Mouse (Mus musculus) thymus, adult 18-20 months (tissue): ENCODE measurements around the gene Tubb2a.
A peak's percentile ranks its signal among the peaks of the same experiment; 100 is the strongest.

Source experiments
- DNase-seq, 2 experiments: peaks; one replicate each; pipeline ENCODE4 v3.0.0; 2022; ENCODE audit warnings: mixed read lengths in 2 of 2

Tubb2a gene

GRCm38 (mm10) chr13:34047526-34047925 lies 30.3 kb downstream of the Tubb2a start:
- DNase-seq: no peak

- DNase-seq: peak; percentile 55 to 61
These were observed 31.3 kb downstream of the Tubb2a start for GRCm38 (mm10) chr13:34046421-34047012.

- DNase-seq: no peak
These were observed 32.1 kb downstream of the Tubb2a start for GRCm38 (mm10) chr13:34045511-34046249.

GRCm38 (mm10) chr13:34043716-34044393 lies 34.0 kb downstream of the Tubb2a start:
- no peak for DNase-seq

- no peak for DNase-seq
These were observed 37.7 kb downstream of the Tubb2a start for GRCm38 (mm10) chr13:34040091-34040490.

- DNase-seq: no peak
These were observed 38.9 kb downstream of the Tubb2a start for GRCm38 (mm10) chr13:34038901-34039341.

GRCm38 (mm10) chr13:34038056-34038432 lies 39.8 kb downstream of the Tubb2a start:
- DNase-seq: no peak

GRCm38 (mm10) chr13:34037172-34038055 lies 40.4 kb downstream of the Tubb2a start, which contains the start of gene Bphl:
Bphl (plus strand) TSS chr13:34037597.
- peak; percentile 85 to 88 for DNase-seq

- no peak for DNase-seq
These were observed 41.1 kb downstream of the Tubb2a start for GRCm38 (mm10) chr13:34036726-34037125.

GRCm38 (mm10) chr13:34035424-34035823 lies 42.4 kb downstream of the Tubb2a start:
- DNase-seq: no peak

GRCm38 (mm10) chr13:34032041-34032440 lies 45.8 kb downstream of the Tubb2a start:
- DNase-seq: no peak
